Mouse (Mus musculus) MEL (cell line): Measurements from ENCODE around the gene Cdhr5. TPM values are rescaled to one million over a fixed set of nuclear protein-coding genes. Genes with fewer than 3 reads are reported as not detected.

Experiments
- DNase-seq: peaks from one replicate; pipeline ENCODE4 v3.0.0; 2011; ENCODE audit warnings: low read depth, low spot score
- H3K27ac ChIP-seq: 2 replicates; pipeline ENCODE4 v1.5.1; 2012; ENCODE audit warnings: low read depth, mild to moderate bottlenecking, control low read depth, low read length, moderate library complexity; ENCODE audit not compliant: control insufficient read depth
- H3K27me3 ChIP-seq, 2 experiments: fragments of 150-350 bp in 1 of 2; sonication (generic) in 1 of 2; 2 replicates each; pipeline ENCODE4 v1.6.1; 2012; ENCODE audit warnings: low read length in 2 of 2, mild to moderate bottlenecking in 2 of 2, improper control_type of control experiment in 1 of 2, moderate library complexity in 1 of 2; ENCODE audit not compliant: insufficient read depth in 2 of 2, control insufficient read depth in 1 of 2
- H3K36me3 ChIP-seq, 2 experiments: 2 replicates each; pipeline ENCODE4 v1.6.1; 2012 to 2014; ENCODE audit warnings: low read length in 2 of 2, improper control_type of control experiment in 1 of 2, inconsistent platforms in 1 of 2, mild to moderate bottlenecking in 1 of 2; ENCODE audit not compliant: insufficient read depth in 2 of 2, control insufficient read depth in 1 of 2
- H3K4me1 ChIP-seq, 2 experiments: fragments of 150-350 bp in 1 of 2; sonication (generic) in 1 of 2; 2 replicates each; pipeline ENCODE4 v1.6.1; 2012; ENCODE audit warnings: low read length in 2 of 2, improper control_type of control experiment in 1 of 2, mild to moderate bottlenecking in 1 of 2; ENCODE audit not compliant: insufficient read depth in 2 of 2, control insufficient read depth in 1 of 2
- H3K4me3 ChIP-seq, 2 experiments: fragments of 150-350 bp in 1 of 2; sonication (generic) in 1 of 2; 2 replicates each; pipeline ENCODE4 v1.5.1; 2012; ENCODE audit warnings: low read depth in 2 of 2, low read length in 2 of 2, mild to moderate bottlenecking in 2 of 2, moderate library complexity in 2 of 2, control low read depth in 1 of 2, improper control_type of control experiment in 1 of 2; ENCODE audit not compliant: control insufficient read depth in 1 of 2, insufficient read depth in 1 of 2
- H3K79me2 ChIP-seq: 2 replicates; pipeline ENCODE4 v1.6.1; 2012; ENCODE audit warnings: mild to moderate bottlenecking, low read length, moderate library complexity; ENCODE audit not compliant: control insufficient read depth, poor library complexity, insufficient read depth
- H3K9ac ChIP-seq: 2 replicates; pipeline ENCODE4 v1.6.1; 2012; ENCODE audit warnings: low read depth, mild to moderate bottlenecking, control low read depth, low read length, moderate library complexity; ENCODE audit not compliant: control insufficient read depth, poor library complexity, severe bottlenecking
- H3K9me3 ChIP-seq: fragments of 150-350 bp; sonication (generic); replicated peaks from 2 replicates; pipeline ENCODE4 v1.6.1; 2012; ENCODE audit warnings: mild to moderate bottlenecking, low read length, improper control_type of control experiment, moderate library complexity; ENCODE audit not compliant: insufficient read depth
- ELF1 ChIP-seq: IDR thresholded peaks from 2 replicates; pipeline ENCODE4 v1.6.1; 2014; ENCODE audit warnings: low read depth, mild to moderate bottlenecking, inconsistent platforms, low read length, improper control_type of control experiment, moderate library complexity
- EP300 ChIP-seq, 2 experiments: IDR thresholded peaks; 2 replicates each; pipeline ENCODE4 v1.6.1; 2011; ENCODE audit warnings: improper control_type of control experiment in 2 of 2, low read length in 2 of 2, low read depth in 1 of 2, mild to moderate bottlenecking in 1 of 2
- GABPA ChIP-seq: IDR thresholded peaks from 2 replicates; pipeline ENCODE4 v1.6.1; 2012; ENCODE audit warnings: low read depth, mild to moderate bottlenecking, inconsistent platforms, low read length, improper control_type of control experiment, moderate library complexity
- JUND ChIP-seq: IDR thresholded peaks from 2 replicates; pipeline ENCODE4 v1.6.1; 2011; ENCODE audit warnings: low read depth, mild to moderate bottlenecking, improper control_type of control experiment, low read length
- MEF2A ChIP-seq: IDR thresholded peaks from 2 replicates; pipeline ENCODE4 v1.6.1; 2014; ENCODE audit warnings: low read depth, mild to moderate bottlenecking, inconsistent platforms, low read length, improper control_type of control experiment; ENCODE audit not compliant: poor library complexity, insufficient replicate concordance, severe bottlenecking; ENCODE audit errors: extremely low read depth
- MYB ChIP-seq: IDR thresholded peaks from 2 replicates; pipeline ENCODE4 v1.6.1; 2011; ENCODE audit warnings: mild to moderate bottlenecking, low read depth, low read length, improper control_type of control experiment
- NELFE ChIP-seq: IDR thresholded peaks from 2 replicates; pipeline ENCODE4 v1.6.1; 2011; ENCODE audit warnings: low read depth, low read length, improper control_type of control experiment
- NRF1 ChIP-seq: IDR thresholded peaks from 2 replicates; pipeline ENCODE4 v1.6.1; 2014; ENCODE audit warnings: low read depth, mild to moderate bottlenecking, inconsistent platforms, low read length, improper control_type of control experiment, moderate library complexity; ENCODE audit not compliant: poor library complexity, insufficient read depth, severe bottlenecking
- POLR2A ChIP-seq, 2 experiments: IDR thresholded peaks; 2 replicates each; pipeline ENCODE4 v1.6.1; 2011 to 2012; ENCODE audit warnings: low read length in 2 of 2, mild to moderate bottlenecking in 2 of 2, control low read depth in 1 of 2, improper control_type of control experiment in 1 of 2, low read depth in 1 of 2, moderate library complexity in 1 of 2; ENCODE audit not compliant: control insufficient read depth in 1 of 2, insufficient read depth in 1 of 2, poor library complexity in 1 of 2
- RAD21 ChIP-seq: IDR thresholded peaks from 2 replicates; pipeline ENCODE4 v1.6.1; 2011; ENCODE audit warnings: mild to moderate bottlenecking, low read depth, low read length, improper control_type of control experiment
- TCF12 ChIP-seq: IDR thresholded peaks from 2 replicates; pipeline ENCODE4 v1.6.1; 2014; ENCODE audit warnings: low read depth, mild to moderate bottlenecking, inconsistent platforms, low read length, improper control_type of control experiment, moderate library complexity
- USF1 ChIP-seq: IDR thresholded peaks from 2 replicates; pipeline ENCODE4 v1.6.1; 2014; ENCODE audit warnings: low read depth, mild to moderate bottlenecking, inconsistent platforms, low read length, improper control_type of control experiment, moderate library complexity
- USF2 ChIP-seq, 2 experiments: IDR thresholded peaks; 2 replicates each; pipeline ENCODE4 v1.6.1; 2011 to 2012; ENCODE audit warnings: improper control_type of control experiment in 2 of 2, low read length in 2 of 2, borderline replicate concordance in 1 of 2, inconsistent platforms in 1 of 2, low read depth in 1 of 2, mild to moderate bottlenecking in 1 of 2; ENCODE audit not compliant: insufficient read depth in 1 of 2
- ZC3H11A ChIP-seq: IDR thresholded peaks from 2 replicates; pipeline ENCODE4 v1.6.1; 2012; ENCODE audit warnings: low read depth, mild to moderate bottlenecking, inconsistent platforms, low read length, improper control_type of control experiment
- ZKSCAN1 ChIP-seq: IDR thresholded peaks from 2 replicates; pipeline ENCODE4 v1.6.1; 2012; ENCODE audit warnings: low read depth, mild to moderate bottlenecking, inconsistent platforms, low read length, improper control_type of control experiment, moderate library complexity
- ZMIZ1 ChIP-seq: IDR thresholded peaks from 2 replicates; pipeline ENCODE4 v1.6.1; 2012; ENCODE audit warnings: low read depth, mild to moderate bottlenecking, inconsistent platforms, low read length, improper control_type of control experiment, moderate library complexity
- ZNF384 ChIP-seq: IDR thresholded peaks from 2 replicates; pipeline ENCODE4 v1.6.1; 2012; ENCODE audit warnings: low read depth, mild to moderate bottlenecking, inconsistent platforms, low read length, improper control_type of control experiment
- polyA plus RNA-seq, 2 experiments: library from polyadenylated mRNA; stranded (reverse) in 1 of 2; unstranded in 1 of 2; fragments of >175 nt in 1 of 2; fragments of >200 nt in 1 of 2; gene quantifications; 2 replicates each; pipeline versions ENCODE4 v1.2.1 to v1.2.4; 2012; ENCODE audit warnings: low replicate concordance in 2 of 2, low read depth in 1 of 2; ENCODE audit not compliant: insufficient read length in 2 of 2, insufficient read depth in 1 of 2, missing spikeins in 1 of 2
- total RNA-seq: library from RNA; depleted of rRNA; stranded (reverse); fragments of 300-350 nt; gene quantifications from 2 replicates; pipeline ENCODE4 v1.2.3, GENCODE M21; 2012; rRNA removed

The Cdhr5 gene
- total and polyA plus RNA-seq, 3 experiments, result not detected

- no peak for DNase-seq
- Histone ChIP-seq H3K36me3 (peaks cover 0 to 6% of the 10 kb centered on the region in 2 experiments; a peak in 2 of 4 replicates), H3K79me2 (no peaks in the 10 kb centered on the region; the same call in 1 of the 2 replicates)
- no peak for TF ChIP-seq NRF1
- TF ChIP-seq ZC3H11A, result no peak
- no peak for TF ChIP-seq EP300 (IDR thresholded peaks at IDR 0.05; ENCODE audit: low read depth in 1 of 2, low read length in 2 of 2)
- no peak for TF ChIP-seq GABPA
- no peak for TF ChIP-seq NELFE
- no peak for TF ChIP-seq RAD21
- TF ChIP-seq ZMIZ1, result no peak
- no peak for TF ChIP-seq ELF1
- TF ChIP-seq TCF12, result no peak
- no peak for TF ChIP-seq JUND
- no peak for TF ChIP-seq ZNF384
- TF ChIP-seq, all 39 proteins: peak for 0
- no peak overlapping the region for H3K9ac ChIP-seq
- H3K4me1 ChIP-seq, result peaks cover 0 to 13% of the 10 kb centered on the region in 2 experiments; a peak in 3 of 4 replicates
- no peaks in the 10 kb centered on the region for H3K27me3 ChIP-seq
- no peak overlapping the region for H3K27ac ChIP-seq
- no peak overlapping the region; a peak in 1 of 4 replicates for H3K4me3 ChIP-seq
- no peaks in the 10 kb centered on the region for H3K9me3 ChIP-seq
Observed at GRCm38 (mm10) chr7:141220377-141220776, 56.2 kb downstream of the Cdhr5 start.

- no peak overlapping the region for H3K27ac ChIP-seq
- no peak for DNase-seq
- H3K9me3 ChIP-seq, result no peaks in the 10 kb centered on the region
- no peaks in the 10 kb centered on the region for H3K27me3 ChIP-seq
- peaks cover 0 to 19% of the 10 kb centered on the region in 2 experiments; a peak in 3 of 4 replicates for H3K4me1 ChIP-seq
- H3K36me3 ChIP-seq, result peaks cover 0 to 6% of the 10 kb centered on the region in 2 experiments; a peak in 2 of 4 replicates
- no peaks in the 10 kb centered on the region; the same call in 1 of the 2 replicates for H3K79me2 ChIP-seq
- TF ChIP-seq POLR2A (IDR thresholded peaks at IDR 0.05; ENCODE audit: control insufficient read depth in 1 of 2, insufficient read depth in 1 of 2, low read depth in 1 of 2, low read length in 2 of 2, poor library complexity in 1 of 2) (no peak), ZC3H11A (no peak), MEF2A (no peak), NRF1 (no peak), MYB (no peak), USF2 (IDR thresholded peaks at IDR 0.05; ENCODE audit: borderline replicate concordance in 1 of 2, insufficient read depth in 1 of 2, low read depth in 1 of 2, low read length in 2 of 2) (no peak), USF1 (no peak), ZKSCAN1 (no peak), TCF12 (no peak), ELF1 (no peak)
- TF ChIP-seq, all 39 proteins: peak for 0
- H3K9ac ChIP-seq, result no peak overlapping the region
- no peak overlapping the region for H3K4me3 ChIP-seq
Observed at GRCm38 (mm10) chr7:141219558-141220099, 57.0 kb downstream of the Cdhr5 start.

Other genes starting within 250 kb of the Cdhr5 start
- not detected in 2 replicates for gene Gm17387, start 247.7 kb downstream of the Cdhr5 start, total RNA-seq
- not detected for gene Gm17387, start 247.7 kb downstream of the Cdhr5 start, polyA plus RNA-seq
- 0.78 and 0.81 TPM in 2 replicates for gene B4galnt4, start 215.7 kb downstream of the Cdhr5 start, total RNA-seq
- 1 to 10 TPM in 1 of 2 experiments, not detected in 1; 8.0 TPM for gene B4galnt4, start 215.7 kb downstream of the Cdhr5 start, polyA plus RNA-seq
- gene Pkp3, start 198.6 kb downstream of the Cdhr5 start, total RNA-seq, result not detected in 2 replicates
- not detected for gene Pkp3, start 198.6 kb downstream of the Cdhr5 start, polyA plus RNA-seq
- gene Sigirr, start 176.2 kb downstream of the Cdhr5 start, total RNA-seq, result 8.3 and 8.6 TPM in 2 replicates
- gene Sigirr, start 176.2 kb downstream of the Cdhr5 start, polyA plus RNA-seq, result 10 to 100 TPM in 1 of 2 experiments, not detected in 1; 17.5 TPM
- gene Ano9, start 159.0 kb downstream of the Cdhr5 start, total RNA-seq, result 0.08 TPM in 1 of 2 replicates, not detected in the other
- under 1 TPM in 1 of 2 experiments, not detected in 1; 0.03 TPM for gene Ano9, start 159.0 kb downstream of the Cdhr5 start, polyA plus RNA-seq
- gene Ptdss2, start 154.4 kb downstream of the Cdhr5 start, total RNA-seq, result 12.2 and 16.9 TPM in 2 replicates
- gene Ptdss2, start 154.4 kb downstream of the Cdhr5 start, polyA plus RNA-seq, result 10 to 100 TPM in 1 of 2 experiments, not detected in 1; 44.9 TPM
- 69.6 and 71.4 TPM in 2 replicates for gene Rnh1, start 103.9 kb downstream of the Cdhr5 start, total RNA-seq
- 10 to 100 TPM in 1 of 2 experiments, not detected in 1; 94.5 TPM for gene Rnh1, start 103.9 kb downstream of the Cdhr5 start, polyA plus RNA-seq
- gene Hras, start 82.8 kb downstream of the Cdhr5 start, total RNA-seq, result 137 and 183 TPM in 2 replicates
- 100 to 1,000 TPM in 1 of 2 experiments, not detected in 1; 149 TPM for gene Hras, start 82.8 kb downstream of the Cdhr5 start, polyA plus RNA-seq
- 1.0 and 1.6 TPM in 2 replicates for gene Lrrc56, start 82.6 kb downstream of the Cdhr5 start, total RNA-seq
- gene Lrrc56, start 82.6 kb downstream of the Cdhr5 start, polyA plus RNA-seq, result 1 to 10 TPM in 1 of 2 experiments, not detected in 1; 5.5 TPM
- gene Lmntd2, start 62.7 kb downstream of the Cdhr5 start, total RNA-seq, result not detected in 2 replicates
- under 1 TPM in 1 of 2 experiments, not detected in 1; 0.43 TPM for gene Lmntd2, start 62.7 kb downstream of the Cdhr5 start, polyA plus RNA-seq
- 7.0 and 7.6 TPM in 2 replicates for gene Rassf7, start 60.9 kb downstream of the Cdhr5 start, total RNA-seq
- 1 to 10 TPM in 1 of 2 experiments, not detected in 1; 9.5 TPM for gene Rassf7, start 60.9 kb downstream of the Cdhr5 start, polyA plus RNA-seq
- gene Phrf1, start 48.0 kb downstream of the Cdhr5 start, total RNA-seq, result 65.0 and 66.1 TPM in 2 replicates
- gene Phrf1, start 48.0 kb downstream of the Cdhr5 start, polyA plus RNA-seq, result 1,000 to 10,000 TPM in 1 of 2 experiments, 10 to 100 TPM in 1; 91.2 to 1,029 TPM
- 0.52 and 1.9 TPM in 2 replicates for gene Irf7, start 10.3 kb downstream of the Cdhr5 start, total RNA-seq
- gene Irf7, start 10.3 kb downstream of the Cdhr5 start, polyA plus RNA-seq, result 1 to 10 TPM in 1 of 2 experiments, not detected in 1; 2.0 TPM
- gene Sct, start 2.3 kb upstream of the Cdhr5 start, total RNA-seq, result not detected in 2 replicates
- not detected for gene Sct, start 2.3 kb upstream of the Cdhr5 start, polyA plus RNA-seq
- not detected in 2 replicates for gene Drd4, start 15.2 kb upstream of the Cdhr5 start, total RNA-seq
- not detected for gene Drd4, start 15.2 kb upstream of the Cdhr5 start, polyA plus RNA-seq
- gene Deaf1, start 50.9 kb upstream of the Cdhr5 start, total RNA-seq, result 9.8 and 13.2 TPM in 2 replicates
- 10 to 100 TPM in 1 of 2 experiments, not detected in 1; 91.1 TPM for gene Deaf1, start 50.9 kb upstream of the Cdhr5 start, polyA plus RNA-seq
- gene Tmem80, start 51.0 kb upstream of the Cdhr5 start, total RNA-seq, result 12.2 and 12.3 TPM in 2 replicates
- 10 to 100 TPM in 1 of 2 experiments, not detected in 1; 27.7 TPM for gene Tmem80, start 51.0 kb upstream of the Cdhr5 start, polyA plus RNA-seq
- 0.46 TPM in 1 of 2 replicates, not detected in the other for gene Eps8l2, start 62.1 kb upstream of the Cdhr5 start, total RNA-seq
- under 1 TPM in 1 of 2 experiments, not detected in 1; 0.10 TPM for gene Eps8l2, start 62.1 kb upstream of the Cdhr5 start, polyA plus RNA-seq
- gene Taldo1, start 115.4 kb upstream of the Cdhr5 start, total RNA-seq, result 415 and 498 TPM in 2 replicates
- 100 to 1,000 TPM in 1 of 2 experiments, not detected in 1; 298 TPM for gene Taldo1, start 115.4 kb upstream of the Cdhr5 start, polyA plus RNA-seq
- 21.0 and 21.6 TPM in 2 replicates for gene Gatd1, start 137.3 kb upstream of the Cdhr5 start, total RNA-seq
- 10 to 100 TPM in 1 of 2 experiments, not detected in 1; 35.9 TPM for gene Gatd1, start 137.3 kb upstream of the Cdhr5 start, polyA plus RNA-seq
- not detected in 2 replicates for gene Cend1, start 152.7 kb upstream of the Cdhr5 start, total RNA-seq
- gene Cend1, start 152.7 kb upstream of the Cdhr5 start, polyA plus RNA-seq, result not detected
- gene Slc25a22, start 161.1 kb upstream of the Cdhr5 start, total RNA-seq, result 17.7 and 23.8 TPM in 2 replicates
- gene Slc25a22, start 161.1 kb upstream of the Cdhr5 start, polyA plus RNA-seq, result 10 to 100 TPM in 1 of 2 experiments, not detected in 1; 46.0 TPM
- 5.0 and 6.4 TPM in 2 replicates for gene Pidd1, start 167.2 kb upstream of the Cdhr5 start, total RNA-seq
- gene Pidd1, start 167.2 kb upstream of the Cdhr5 start, polyA plus RNA-seq, result 10 to 100 TPM in 1 of 2 experiments, not detected in 1; 27.2 TPM
- 3,188 and 3,690 TPM in 2 replicates for gene Rplp2, start 170.6 kb upstream of the Cdhr5 start, total RNA-seq
- gene Rplp2, start 170.6 kb upstream of the Cdhr5 start, polyA plus RNA-seq, result 1,000 to 10,000 TPM in 1 of 2 experiments, not detected in 1; 3,503 TPM
- 8.3 and 9.9 TPM in 2 replicates for gene Pnpla2, start 178.4 kb upstream of the Cdhr5 start, total RNA-seq
- 10 to 100 TPM in 1 of 2 experiments, not detected in 1; 38.6 TPM for gene Pnpla2, start 178.4 kb upstream of the Cdhr5 start, polyA plus RNA-seq
- 0.59 and 0.73 TPM in 2 replicates for gene Cracr2b, start 184.3 kb upstream of the Cdhr5 start, total RNA-seq
- 1 to 10 TPM in 1 of 2 experiments, not detected in 1; 6.9 TPM for gene Cracr2b, start 184.3 kb upstream of the Cdhr5 start, polyA plus RNA-seq
- 38.9 and 40.6 TPM in 2 replicates for gene Cd151, start 190.6 kb upstream of the Cdhr5 start, total RNA-seq
- gene Cd151, start 190.6 kb upstream of the Cdhr5 start, polyA plus RNA-seq, result 10 to 100 TPM in 1 of 2 experiments, not detected in 1; 86.6 TPM
- gene Polr2l, start 198.3 kb upstream of the Cdhr5 start, total RNA-seq, result 110 and 114 TPM in 2 replicates
- gene Polr2l, start 198.3 kb upstream of the Cdhr5 start, polyA plus RNA-seq, result 10 to 100 TPM in 1 of 2 experiments, not detected in 1; 82.4 TPM
- 82.5 and 110 TPM in 2 replicates for gene Tspan4, start 198.5 kb upstream of the Cdhr5 start, total RNA-seq
- gene Tspan4, start 198.5 kb upstream of the Cdhr5 start, polyA plus RNA-seq, result 10 to 100 TPM in 1 of 2 experiments, not detected in 1; 97.9 TPM